Mouse (Mus musculus) Patski (cell line): ENCODE results near the gene Kmt2d. TPM values are rescaled to one million over a fixed set of nuclear protein-coding genes. Genes with fewer than 3 reads are reported as not detected.
"Not testable (repeated sequence)": the region's sequence is repeated elsewhere in the genome, so short reads cannot be mapped to it uniquely, and the experiment has no call there.

Source experiments
- ATAC-seq: fragments of 100-300 bp; one replicate; pipeline ENCODE4 v1.8.0; 2021
- CTCF ChIA-PET: fragments of 350-600 bp; sonication (Branson Sonifier 250); formaldehyde crosslinking; loops from one replicate; lab custom pipeline; 2022; ENCODE audit warnings: inconsistent platforms; lab: Charles Lee
- POLR2A ChIA-PET: fragments of 350-600 bp; sonication (Branson Sonifier 250); formaldehyde crosslinking; loops from one replicate; lab custom pipeline; 2022; ENCODE audit warnings: antibody characterized with exemption, inconsistent platforms; lab: Charles Lee
- DNase-seq: peaks from one replicate; pipeline ENCODE4 v3.0.0-alpha.2; 2011; ENCODE audit warnings: low read depth, low spot score
- H3K27me3 ChIP-seq: fragments of 371-371 bp; one replicate; pipeline ENCODE4 v1.5.1; 2021
- CTCF ChIP-seq: fragments of 100-300 bp; IDR thresholded peaks from one replicate; pipeline ENCODE4 v1.5.1; 2021
- in situ Hi-C: fragments of 300-500 bp; cut with MboI; formaldehyde crosslinking; loops from 3 replicates; pipeline ENCODE4 v1.11.1; 2018; ENCODE audit warnings: low pct_unique_long_range_greater_than_20kb, mixed read lengths
- polyA plus RNA-seq: library from polyadenylated mRNA; unstranded; gene quantifications from one replicate; pipeline ENCODE4 v1.2.3, GENCODE M21; 2021

Gene Kmt2d
- 29.6 TPM for polyA plus RNA-seq

DNA sequence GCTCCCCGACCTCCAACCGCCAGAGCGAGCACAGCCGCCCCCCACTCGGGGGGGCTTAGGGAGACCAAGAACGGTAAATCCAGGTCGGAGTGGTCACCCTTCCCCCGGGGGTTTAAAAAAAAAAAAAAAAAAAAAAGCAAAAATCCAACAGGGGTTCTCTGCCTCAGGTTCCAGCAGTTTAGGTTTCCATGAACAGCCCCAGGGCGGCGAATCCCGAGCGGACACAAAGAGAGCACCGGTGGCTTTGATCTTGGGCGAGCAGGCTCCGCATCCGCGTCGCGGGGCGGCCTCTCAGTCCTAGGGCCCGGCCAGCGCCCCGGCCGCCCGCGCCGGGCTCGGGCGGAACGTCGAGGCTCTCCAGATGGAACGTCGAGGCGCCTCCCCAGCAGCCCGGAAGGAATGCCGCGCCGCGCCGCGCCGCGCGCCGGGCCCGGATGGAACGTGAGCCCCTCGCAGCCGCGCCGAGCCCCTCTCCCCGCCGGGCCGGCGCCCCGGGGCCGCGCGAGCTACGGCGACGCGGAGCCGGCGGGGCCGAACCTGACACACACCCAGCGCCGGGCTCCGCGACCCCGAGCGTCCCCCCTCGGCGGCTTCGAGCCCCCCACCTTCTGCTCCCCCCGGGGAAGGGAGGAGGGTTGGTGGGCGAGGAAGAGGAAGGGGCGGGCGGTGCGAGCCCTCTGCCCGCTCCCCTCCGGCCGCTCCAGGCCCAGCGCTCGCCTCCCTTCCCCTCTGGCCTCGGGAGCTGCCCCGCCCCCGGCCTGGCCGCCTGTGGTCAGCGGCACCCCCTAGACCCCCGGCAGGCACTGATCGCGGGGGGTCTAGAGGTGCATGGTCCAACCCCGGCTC lies at the start of gene Kmt2d:
Gene Kmt2d (minus strand): TSS at position 135 of the 846 bp plus-strand sequence.
- ChIA-PET CTCF (interaction anchor here (1.1 kb wide), 2 partner anchors 22 to 123 kb away, joined by 3 read pairs; no protein-coding TSS in a partner anchor), POLR2A (interaction anchor here (0.5 to 2.5 kb wide), 7 partner anchors 42 to 228 kb away, joined by 3 to 9 read pairs (median 4); partner anchors contain the start of genes Lmbr1l and Tuba1b)
- no peak for DNase-seq
- no peaks in the 10 kb centered on the region for H3K27me3 ChIP-seq
- TF ChIP-seq CTCF = no peak
- in situ Hi-C loops = no loop called here
- no peak for ATAC-seq

DNA sequence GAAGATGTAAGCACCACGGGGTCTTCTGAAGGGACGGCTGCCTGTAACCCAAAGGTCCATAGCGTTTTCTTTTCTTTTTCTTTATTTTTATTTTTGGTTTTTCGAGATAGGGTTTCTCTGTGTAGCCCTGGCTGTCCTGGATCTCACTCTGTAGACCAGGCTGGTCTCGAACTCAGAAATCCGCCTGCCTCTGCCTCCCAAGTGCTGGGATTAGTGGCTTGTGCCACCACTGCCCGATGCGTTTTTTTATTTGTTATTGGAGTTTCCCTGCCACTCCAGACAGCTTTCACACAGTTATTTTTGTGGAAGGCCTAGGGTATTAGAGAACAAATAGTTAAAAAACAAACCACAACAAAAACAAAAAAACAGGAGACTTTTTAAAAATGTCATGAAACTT lies 47.5 kb upstream of the Kmt2d start:
- DNase-seq, ATAC-seq, CTCF ChIA-PET, in situ Hi-C loops, H3K27me3 ChIP-seq: not testable (repeated sequence)
- POLR2A ChIA-PET = interaction anchor here (1.0 to 2.1 kb wide), 2 partner anchors 16 to 36 kb away, joined by 3 to 7 read pairs; partner anchors contain the start of gene Tuba1b

DNA sequence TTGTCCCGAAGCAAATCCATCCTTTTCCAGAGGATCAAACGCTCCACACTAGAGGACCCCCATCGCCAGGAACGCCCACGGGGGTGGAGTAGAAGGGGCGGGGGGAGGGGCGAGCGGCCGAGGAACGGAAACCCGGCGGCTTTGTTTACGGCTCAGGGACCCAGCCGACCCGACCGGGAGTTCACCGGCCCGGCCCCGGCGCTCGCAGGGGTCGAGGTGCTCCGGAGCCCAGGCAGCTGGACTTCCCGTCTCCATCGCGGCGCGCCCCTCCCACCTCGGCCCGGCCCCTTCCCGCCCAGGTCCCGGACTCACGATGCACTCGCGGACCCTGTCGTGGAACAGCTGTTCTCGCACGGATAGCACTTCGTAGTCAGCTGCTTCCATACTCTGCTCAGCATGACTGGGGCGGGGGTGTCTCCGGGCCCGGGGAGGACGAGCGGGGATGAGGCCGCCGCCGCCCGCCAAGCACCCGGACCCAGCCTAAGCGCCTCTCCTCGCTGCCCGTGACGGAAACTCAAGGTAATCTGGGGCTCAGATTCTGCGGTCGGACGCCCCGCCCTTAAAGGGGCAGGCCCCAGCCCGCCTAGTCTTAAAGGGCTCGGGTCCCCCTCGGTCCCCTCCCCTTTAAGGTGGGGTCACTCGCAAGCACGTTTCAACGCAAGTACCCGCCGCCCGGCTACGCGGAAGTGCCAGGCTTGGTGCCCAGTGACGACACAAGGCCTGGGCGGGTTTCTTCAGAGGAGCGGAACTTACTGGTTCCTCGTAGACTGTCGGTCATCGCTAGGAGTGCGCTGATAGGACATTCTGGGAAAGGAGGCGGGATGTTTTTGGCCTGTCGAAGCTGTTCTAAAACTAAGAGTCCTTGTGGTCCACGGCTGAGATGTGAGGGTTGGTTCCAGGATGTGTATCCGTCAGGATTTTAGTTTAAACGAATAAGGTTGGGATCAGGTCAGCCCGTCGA lies 46.8 kb upstream of the Kmt2d start, which contains the start of gene Lmbr1l:
Gene Lmbr1l (minus strand): TSS at position 694 of the 961 bp plus-strand sequence.
- POLR2A ChIA-PET = interaction anchor here (1.0 to 2.1 kb wide), 3 partner anchors 16 to 46 kb away, joined by 3 to 7 read pairs (median 3); partner anchors contain the start of genes Kmt2d and Tuba1b
- H3K27me3 ChIP-seq = no peaks in the 10 kb centered on the region
- ATAC-seq = peak; percentile 95
- TF ChIP-seq CTCF = no peak
- in situ Hi-C loops = no loop called here
- DNase-seq = peak; percentile 96
- CTCF ChIA-PET = no interaction called here

DNA sequence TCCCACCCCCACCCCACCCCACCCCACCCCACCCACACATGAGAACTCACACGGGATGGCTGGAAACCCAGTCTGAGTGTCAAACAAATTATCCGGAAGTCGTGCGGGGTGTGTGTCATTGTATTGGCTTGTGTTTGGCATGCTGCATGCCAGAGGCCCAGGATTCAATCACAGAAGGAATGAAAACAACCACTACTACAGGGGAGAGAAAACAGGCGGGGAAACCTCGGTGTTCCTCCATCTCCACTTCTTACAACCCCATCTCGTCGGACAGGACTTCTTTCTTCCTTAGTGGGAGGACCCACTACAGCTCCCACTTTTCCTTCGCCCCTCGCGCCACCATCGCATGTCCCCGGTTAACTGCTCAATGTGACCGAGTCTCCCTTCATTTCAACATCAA lies 46.1 kb upstream of the Kmt2d start:
- ATAC-seq = no peak
- in situ Hi-C loops = no loop called here
- DNase-seq = no peak
- no peak for TF ChIP-seq CTCF
- POLR2A ChIA-PET = interaction anchor here (0.6 to 2.1 kb wide), 3 partner anchors 17 to 45 kb away, joined by 3 to 7 read pairs (median 6); partner anchors contain the start of genes Kmt2d and Tuba1b
- no peaks in the 10 kb centered on the region for H3K27me3 ChIP-seq
- CTCF ChIA-PET = no interaction called here

DNA sequence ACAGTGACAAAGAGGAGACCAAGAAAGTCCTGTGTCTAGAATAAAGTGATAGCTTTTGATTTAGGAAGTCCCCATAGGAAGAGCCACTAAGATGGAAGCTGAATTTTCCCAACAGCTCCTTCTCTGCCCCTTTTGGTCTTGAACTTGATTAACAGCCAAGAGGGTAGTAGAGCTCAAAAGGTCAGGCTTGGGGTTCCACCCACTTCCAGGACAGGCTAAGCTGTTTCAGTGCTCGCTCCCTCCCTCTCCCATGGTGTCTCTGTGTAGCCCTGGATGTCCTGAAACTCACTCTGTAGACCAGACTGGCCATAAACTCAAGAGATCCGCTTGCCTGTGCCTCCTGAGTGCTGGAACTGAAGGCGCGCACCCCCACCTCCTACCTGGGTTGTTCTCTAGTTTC lies 45.0 kb upstream of the Kmt2d start:
- ATAC-seq (no peak), DNase-seq (no peak)
- POLR2A ChIA-PET = interaction anchor here (1.1 to 1.5 kb wide), 2 partner anchors 15 to 44 kb away, joined by 3 to 4 read pairs; no protein-coding TSS in a partner anchor
- H3K27me3 ChIP-seq = no peaks in the 10 kb centered on the region
- in situ Hi-C loops = no loop called here
- CTCF ChIA-PET = interaction anchor here (0.8 to 2.4 kb wide), 8 partner anchors 9 to 133 kb away, joined by 3 to 11 read pairs (median 4); no protein-coding TSS in a partner anchor
- TF ChIP-seq CTCF = no peak

DNA sequence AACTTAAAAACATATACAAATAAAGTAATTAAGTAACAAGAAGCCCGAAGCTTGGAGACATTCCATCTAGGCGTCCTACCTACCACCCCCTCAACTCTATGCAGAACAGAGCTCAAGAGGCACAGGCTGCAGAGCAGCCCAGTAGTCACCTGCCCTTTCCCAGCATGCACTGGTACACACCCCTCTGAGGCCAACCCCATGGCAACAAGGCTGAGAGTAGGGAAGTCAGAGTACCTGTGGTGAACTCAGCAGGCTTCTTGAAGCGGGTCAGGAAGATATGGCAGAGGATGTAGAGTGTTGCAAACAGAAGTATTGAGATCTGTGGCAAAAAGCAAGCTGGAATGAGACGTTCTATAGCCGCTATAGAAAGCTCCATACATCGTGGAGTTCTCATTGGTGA lies 43.9 kb upstream of the Kmt2d start:
- POLR2A ChIA-PET = interaction anchor here (0.7 to 1.5 kb wide), 2 partner anchors 14 to 31 kb away, joined by 3 to 4 read pairs; no protein-coding TSS in a partner anchor
- DNase-seq (no peak), ATAC-seq (no peak)
- H3K27me3 ChIP-seq = no peaks in the 10 kb centered on the region
- CTCF ChIA-PET = interaction anchor here (1.0 to 2.4 kb wide), 5 partner anchors 10 to 36 kb away, joined by 3 to 11 read pairs (median 6); no protein-coding TSS in a partner anchor
- no peak for TF ChIP-seq CTCF
- in situ Hi-C loops = no loop called here

DNA sequence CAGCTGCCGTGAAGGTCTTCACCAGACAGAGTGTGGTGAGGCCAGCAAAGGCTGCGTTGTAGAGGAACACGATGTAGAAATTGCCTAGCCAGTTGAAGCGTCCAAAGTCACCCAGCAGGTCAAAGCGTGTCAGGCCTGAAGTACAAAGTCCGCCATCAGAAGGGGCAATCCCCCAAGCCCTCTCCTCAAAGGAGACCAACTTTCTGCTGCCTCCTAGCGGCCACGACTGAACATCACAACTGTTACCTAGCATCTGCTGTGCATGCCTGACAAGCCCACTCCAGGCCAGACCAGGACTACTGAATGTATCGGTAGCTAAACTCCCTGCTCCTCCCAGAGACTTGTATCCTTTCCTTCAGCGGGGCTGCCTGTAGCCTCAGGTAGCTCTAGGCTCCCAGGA lies 33.7 kb upstream of the Kmt2d start:
- H3K27me3 ChIP-seq = no peaks in the 10 kb centered on the region
- ATAC-seq (no peak), DNase-seq (no peak)
- in situ Hi-C loops = no loop called here
- TF ChIP-seq CTCF = no peak
- CTCF ChIA-PET = interaction anchor here (1.0 to 2.3 kb wide), 3 partner anchors 10 to 24 kb away, joined by 4 to 11 read pairs (median 11); no protein-coding TSS in a partner anchor
- POLR2A ChIA-PET = interaction anchor here (0.8 kb wide), 1 partner anchor 48 kb away, joined by 3 read pairs; no protein-coding TSS in a partner anchor

DNA sequence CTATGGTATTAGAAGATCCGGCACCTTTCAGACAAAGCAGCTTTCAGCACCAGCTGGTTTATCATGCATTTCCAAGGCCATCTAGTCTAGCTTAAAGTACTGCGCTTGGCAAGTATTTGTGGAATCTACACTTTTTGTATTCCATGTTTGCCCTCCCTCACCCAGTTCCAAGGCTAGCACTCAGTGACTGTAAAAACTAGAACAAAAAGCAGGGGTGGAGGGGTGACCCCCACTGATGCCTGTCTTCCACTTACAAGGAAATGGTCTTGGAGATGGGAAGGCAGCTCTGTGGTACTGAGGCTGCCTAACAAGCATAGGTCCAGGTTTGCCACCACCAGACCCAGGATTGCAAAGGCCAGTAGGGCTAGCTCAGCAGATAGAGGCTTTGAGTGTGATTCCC lies 31.6 kb upstream of the Kmt2d start:
- in situ Hi-C loops = no loop called here
- DNase-seq = no peak

DNA sequence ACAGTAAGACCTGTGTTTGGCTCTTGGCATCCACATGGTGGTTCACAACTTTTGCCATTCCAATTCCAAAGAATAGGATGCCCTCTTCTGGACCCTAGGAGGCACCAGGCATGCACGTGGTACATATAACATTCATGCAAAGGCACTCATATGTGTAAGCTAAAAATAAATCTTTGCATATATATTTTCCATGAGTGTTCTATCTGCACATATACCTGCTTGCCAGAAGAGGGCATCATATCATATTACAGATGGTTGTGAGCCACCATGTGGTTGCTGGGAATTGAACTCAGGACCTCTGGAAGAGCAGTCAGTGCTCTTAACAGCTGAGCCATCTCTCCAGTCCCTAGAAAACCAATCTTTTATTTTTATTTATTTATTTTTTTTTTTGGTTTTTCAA lies 30.5 kb upstream of the Kmt2d start:
- H3K27me3 ChIP-seq = no peaks in the 10 kb centered on the region
- ChIA-PET CTCF (interaction anchor here (1.0 to 1.4 kb wide), 4 partner anchors 10 to 100 kb away, joined by 3 to 10 read pairs (median 4); no protein-coding TSS in a partner anchor), POLR2A (interaction anchor here (1.4 kb wide), 1 partner anchor 14 kb away, joined by 3 read pairs; no protein-coding TSS in a partner anchor)
- no peak for TF ChIP-seq CTCF
- ATAC-seq (no peak), DNase-seq (no peak)
- in situ Hi-C loops = no loop called here

More for the DNA sequence above, 31.6 kb upstream of the Kmt2d start:
- ATAC-seq = no peak
- CTCF ChIA-PET = interaction anchor here (0.8 to 1.4 kb wide), 4 partner anchors 13 to 99 kb away, joined by 3 read pairs; no protein-coding TSS in a partner anchor
- H3K27me3 ChIP-seq = no peaks in the 10 kb centered on the region
- POLR2A ChIA-PET = no interaction called here
- no peak for TF ChIP-seq CTCF
